Mouse (Mus musculus): ENCODE measurements around the gene Clip1. TPM values are rescaled to one million over a fixed set of nuclear protein-coding genes. Genes with fewer than 3 reads are reported as not detected.
A peak's percentile ranks its signal among the peaks of the same experiment; 100 is the strongest.

Clip1 gene
- polyA plus RNA-seq, 1 experiment from 2014 or later, result 70.7 TPM

DNA sequence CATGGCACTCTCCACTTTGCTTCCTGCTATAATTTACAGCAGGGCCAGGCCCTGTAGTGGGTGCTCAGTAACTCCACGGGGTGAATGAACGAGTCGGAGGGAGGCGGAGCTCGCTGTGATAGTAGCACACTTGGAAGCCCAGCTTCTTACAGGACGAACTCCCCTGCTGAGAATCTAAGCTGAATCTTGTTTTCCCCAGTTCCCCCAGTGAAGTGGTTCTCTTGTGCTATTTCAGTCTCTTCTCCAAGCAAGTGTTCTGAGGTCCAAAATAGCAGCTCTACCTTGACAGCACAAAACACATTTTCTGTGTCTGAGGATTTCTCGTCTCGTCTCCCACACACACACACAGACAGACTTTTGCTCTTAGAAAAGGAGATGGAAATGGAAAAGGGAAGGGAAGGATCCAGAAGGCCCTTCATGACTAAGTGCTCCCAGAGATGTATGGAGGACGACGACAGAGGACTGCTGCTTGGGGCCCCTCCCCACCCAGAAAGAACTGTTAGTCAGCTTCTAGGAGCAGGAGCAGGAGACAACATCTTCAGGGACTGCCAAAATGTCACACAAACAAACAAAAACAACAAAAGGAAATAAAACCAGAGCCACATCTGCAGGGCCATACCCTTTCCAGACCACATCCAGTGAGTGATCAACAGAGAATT lies 90.7 kb downstream of the Clip1 start:
- WGBS, result 84% methylated on average over 10 of the region's 10 CpGs
- H3K4me1 ChIP-seq (replicated peaks; ENCODE audit: control insufficient read depth, insufficient read depth, low read length), result no peaks in the 10 kb centered on the region
- no peak overlapping the region for H3K27ac ChIP-seq
- no peak overlapping the region for H3K9ac ChIP-seq
- H3K4me3 ChIP-seq (replicated peaks; ENCODE audit: low read length), result no peak overlapping the region
- peaks cover 86% of the 10 kb centered on the region for H3K36me3 ChIP-seq (replicated peaks; ENCODE audit: control insufficient read depth, insufficient read depth)
- H3K4me2 ChIP-seq (replicated peaks), result no peak overlapping the region
- H3K9me3 ChIP-seq (ENCODE audit: control insufficient read depth, low read length), result no peaks in the 10 kb centered on the region
- ATAC-seq (ENCODE audit: low FRiP score) (no peak), DNase-seq (ENCODE audit: low spot score) (no peak)
- H3K27me3 ChIP-seq (ENCODE audit: control insufficient read depth, insufficient read depth, low read length), result no peaks in the 10 kb centered on the region

DNA sequence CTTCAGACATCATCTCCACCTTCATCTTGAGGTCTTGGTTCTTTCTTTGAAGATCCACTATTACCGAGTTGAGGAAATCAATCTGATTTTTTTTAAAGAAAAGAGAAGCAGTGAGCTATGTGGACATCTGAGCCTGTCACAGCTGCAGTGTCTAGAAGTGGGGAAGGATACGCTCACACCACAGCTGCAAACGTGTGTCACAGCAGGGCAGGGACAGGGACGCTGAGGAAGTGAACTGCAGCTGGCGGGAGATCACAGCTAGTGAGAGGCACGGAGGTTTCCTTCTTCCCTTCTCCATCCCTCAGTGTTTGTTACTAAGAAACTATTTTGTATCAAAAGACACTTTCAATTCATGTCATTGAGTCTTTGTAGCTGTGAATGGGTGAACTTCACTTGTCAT lies 104.4 kb downstream of the Clip1 start:
- 85% methylated on average over 6 of the region's 6 CpGs for WGBS
- no peak overlapping the region for H3K4me2 ChIP-seq (replicated peaks)
- peaks cover 70% of the 10 kb centered on the region for H3K36me3 ChIP-seq (replicated peaks; ENCODE audit: control insufficient read depth, insufficient read depth)

DNA sequence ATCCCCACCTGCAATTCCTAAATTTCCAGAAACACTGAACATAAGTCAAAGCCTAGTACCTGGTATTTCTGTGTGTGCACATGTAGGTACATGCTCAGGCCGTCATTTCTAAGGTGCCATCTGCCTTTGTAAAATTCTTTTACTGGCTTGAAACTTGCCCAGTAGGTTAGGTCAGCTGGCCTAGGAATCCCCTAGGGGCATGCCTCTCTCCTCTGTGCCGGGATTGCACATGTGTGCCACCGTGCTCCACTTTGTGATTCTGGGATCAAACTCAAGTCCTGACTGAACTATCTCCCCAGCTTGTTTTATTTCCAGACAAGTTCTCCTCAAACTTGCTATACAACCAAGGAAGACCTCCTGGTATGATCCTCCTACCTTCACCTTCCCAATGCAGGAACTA lies 107.7 kb downstream of the Clip1 start:
- H3K4me1 ChIP-seq (replicated peaks; ENCODE audit: control insufficient read depth, insufficient read depth, low read length), result peaks cover 5% of the 10 kb centered on the region; the same call in 1 of the 2 replicates
- H3K27ac ChIP-seq, result no peak overlapping the region
- DNase-seq (ENCODE audit: low spot score), result no peak
- no peaks in the 10 kb centered on the region for H3K27me3 ChIP-seq (ENCODE audit: control insufficient read depth, insufficient read depth, low read length)
- H3K36me3 ChIP-seq (replicated peaks; ENCODE audit: control insufficient read depth, insufficient read depth), result peaks cover 49% of the 10 kb centered on the region
- ATAC-seq (ENCODE audit: low FRiP score), result no peak
- H3K9ac ChIP-seq, result no peak overlapping the region
- no peak overlapping the region for H3K4me2 ChIP-seq (replicated peaks)
- no peak overlapping the region for H3K4me3 ChIP-seq (replicated peaks; ENCODE audit: low read length)
- 92% methylated on average over 3 of the region's 3 CpGs for WGBS
- no peaks in the 10 kb centered on the region for H3K9me3 ChIP-seq (ENCODE audit: control insufficient read depth, low read length)

More for the DNA sequence above, 104.4 kb downstream of the Clip1 start:
- DNase-seq (ENCODE audit: low spot score) (no peak), ATAC-seq (ENCODE audit: low FRiP score) (no peak)
- Histone ChIP-seq H3K27me3 (ENCODE audit: control insufficient read depth, insufficient read depth, low read length) (no peaks in the 10 kb centered on the region), H3K4me1 (replicated peaks; ENCODE audit: control insufficient read depth, insufficient read depth, low read length) (no peaks in the 10 kb centered on the region), H3K27ac (no peak overlapping the region), H3K4me3 (replicated peaks; ENCODE audit: low read length) (no peak overlapping the region), H3K9me3 (ENCODE audit: control insufficient read depth, low read length) (no peaks in the 10 kb centered on the region), H3K9ac (no peak overlapping the region)

DNA sequence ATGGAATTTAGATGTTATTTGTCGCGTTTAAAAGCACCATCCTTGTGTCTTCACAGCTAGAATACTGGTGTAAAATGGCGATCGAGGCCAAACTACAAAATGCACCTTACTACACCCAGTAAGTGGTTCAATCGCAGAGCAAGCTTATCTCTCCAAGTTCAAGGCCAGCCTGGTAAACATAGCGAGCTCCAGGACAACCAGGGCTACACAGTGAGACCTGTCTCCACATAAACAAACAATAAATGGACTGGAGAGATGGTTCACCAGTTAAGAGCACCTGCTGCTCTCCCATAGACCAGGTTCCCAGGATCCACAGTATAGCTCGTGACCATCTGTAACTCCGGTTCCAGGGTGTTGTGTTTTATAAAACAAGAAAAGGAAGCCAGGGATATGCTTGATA lies 111.1 kb downstream of the Clip1 start:
- H3K9ac ChIP-seq, result no peak overlapping the region
- H3K27me3 ChIP-seq (ENCODE audit: control insufficient read depth, insufficient read depth, low read length), result no peaks in the 10 kb centered on the region
- H3K4me3 ChIP-seq (replicated peaks; ENCODE audit: low read length), result peak overlapping the region; percentile 78
- 65% methylated on average over 8 of the region's 8 CpGs for WGBS
- H3K4me2 ChIP-seq (replicated peaks), result peak overlapping the region; percentile 87
- DNase-seq (ENCODE audit: low spot score), result no peak
- peak; percentile 9; the same call in 1 of the 2 replicates for ATAC-seq (ENCODE audit: low FRiP score)
- H3K36me3 ChIP-seq (replicated peaks; ENCODE audit: control insufficient read depth, insufficient read depth), result peaks cover 34% of the 10 kb centered on the region
- H3K27ac ChIP-seq, result no peak overlapping the region
- H3K9me3 ChIP-seq (ENCODE audit: control insufficient read depth, low read length), result no peaks in the 10 kb centered on the region
- peaks cover 8% of the 10 kb centered on the region; the same call in 1 of the 2 replicates for H3K4me1 ChIP-seq (replicated peaks; ENCODE audit: control insufficient read depth, insufficient read depth, low read length)

DNA sequence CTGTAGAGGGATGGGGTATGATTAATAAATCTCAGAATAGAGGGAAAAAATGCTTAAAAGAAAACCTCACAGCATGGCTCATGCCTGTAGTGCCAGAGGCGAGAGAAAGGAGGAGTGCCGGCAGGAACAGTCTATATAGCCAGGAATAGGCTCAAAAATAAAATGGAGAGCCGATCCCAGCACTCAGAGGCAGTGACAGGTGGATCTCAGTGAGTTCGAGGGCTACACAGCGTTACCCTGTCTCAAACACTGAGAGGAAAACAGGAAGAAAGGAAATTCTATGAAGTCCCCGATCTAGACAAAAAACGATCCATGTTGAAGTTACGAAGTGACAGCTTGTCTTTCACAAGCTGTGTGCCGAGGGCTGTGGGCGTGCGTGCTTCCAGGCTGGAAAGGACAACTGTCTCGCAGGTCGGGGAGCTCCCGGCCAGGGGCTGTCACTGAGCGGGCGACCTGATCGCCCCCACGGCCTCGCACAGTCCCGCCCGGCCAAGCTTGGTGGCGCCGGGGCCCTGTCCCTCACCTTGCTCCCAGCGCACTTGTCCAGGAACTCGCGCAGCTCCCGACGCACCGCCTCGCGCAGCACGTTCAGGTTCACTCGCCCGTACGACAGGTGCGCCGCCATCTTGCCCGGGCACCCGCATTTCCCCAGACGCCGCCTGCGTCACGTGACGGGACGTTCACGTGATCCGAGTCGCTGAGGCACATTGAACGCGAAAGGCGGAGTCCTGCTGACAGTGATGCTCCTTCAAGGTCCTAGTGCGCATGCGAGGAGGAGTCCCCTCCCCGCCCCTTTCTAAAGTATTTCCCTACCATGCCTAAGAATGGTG lies 111.8 kb downstream of the Clip1 start, which contains the start of gene Vps33a:
Gene Vps33a, minus strand, starts transcription at position 682 of the 830 bp plus-strand sequence.
- Histone ChIP-seq H3K27me3 (ENCODE audit: control insufficient read depth, insufficient read depth, low read length) (no peaks in the 10 kb centered on the region), H3K4me1 (replicated peaks; ENCODE audit: control insufficient read depth, insufficient read depth, low read length) (peaks cover 8% of the 10 kb centered on the region; the same call in 1 of the 2 replicates), H3K9me3 (ENCODE audit: control insufficient read depth, low read length) (no peaks in the 10 kb centered on the region), H3K4me3 (replicated peaks; ENCODE audit: low read length) (peak within 1 kb of the TSS; percentile 78), H3K9ac (peak within 1 kb of the TSS; percentile 81), H3K36me3 (replicated peaks; ENCODE audit: control insufficient read depth, insufficient read depth) (peaks cover 34% of the 10 kb centered on the region), H3K27ac (peak within 1 kb of the TSS; percentile 79), H3K4me2 (replicated peaks) (peak within 1 kb of the TSS; percentile 87)
- WGBS, result under 1% methylated on average over 52 of the region's 54 CpGs
- DNase-seq (ENCODE audit: low spot score), result peak; percentile 100
- peak; percentile 94 for ATAC-seq (ENCODE audit: low FRiP score)

DNA sequence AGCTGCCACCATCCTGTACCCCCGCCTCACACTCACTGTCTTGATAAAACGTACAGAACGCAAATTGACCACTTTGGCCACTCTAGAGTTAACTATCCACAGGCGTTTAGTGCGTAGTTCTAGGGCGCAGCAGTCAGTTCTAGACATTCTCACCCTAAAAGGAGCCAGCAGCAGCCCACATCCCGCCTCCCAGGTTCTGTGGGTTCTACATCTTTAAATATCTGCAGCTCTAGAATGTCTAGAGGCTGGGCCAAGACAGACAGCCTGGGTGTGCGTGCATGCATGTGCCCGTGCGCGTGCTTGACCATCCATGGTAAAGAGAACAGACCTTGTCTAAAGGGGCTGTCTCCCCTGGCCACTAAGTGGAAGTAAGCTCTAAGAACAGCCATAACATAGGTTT lies 123.3 kb downstream of the Clip1 start:
- no peak for ATAC-seq (ENCODE audit: low FRiP score)
- H3K36me3 ChIP-seq (replicated peaks; ENCODE audit: control insufficient read depth, insufficient read depth), result peaks cover 95% of the 10 kb centered on the region
- H3K27me3 ChIP-seq (ENCODE audit: control insufficient read depth, insufficient read depth, low read length), result no peaks in the 10 kb centered on the region
- DNase-seq (ENCODE audit: low spot score), result no peak
- H3K4me2 ChIP-seq (replicated peaks), result no peak overlapping the region
- H3K4me3 ChIP-seq (replicated peaks; ENCODE audit: low read length), result no peak overlapping the region
- whole genome bisulfite sequencing, result 97% methylated on average over 11 of the region's 11 CpGs
- H3K27ac ChIP-seq, result no peak overlapping the region
- H3K9ac ChIP-seq, result no peak overlapping the region
- no peaks in the 10 kb centered on the region for H3K9me3 ChIP-seq (ENCODE audit: control insufficient read depth, low read length)
- H3K4me1 ChIP-seq (replicated peaks; ENCODE audit: control insufficient read depth, insufficient read depth, low read length), result no peaks in the 10 kb centered on the region

DNA sequence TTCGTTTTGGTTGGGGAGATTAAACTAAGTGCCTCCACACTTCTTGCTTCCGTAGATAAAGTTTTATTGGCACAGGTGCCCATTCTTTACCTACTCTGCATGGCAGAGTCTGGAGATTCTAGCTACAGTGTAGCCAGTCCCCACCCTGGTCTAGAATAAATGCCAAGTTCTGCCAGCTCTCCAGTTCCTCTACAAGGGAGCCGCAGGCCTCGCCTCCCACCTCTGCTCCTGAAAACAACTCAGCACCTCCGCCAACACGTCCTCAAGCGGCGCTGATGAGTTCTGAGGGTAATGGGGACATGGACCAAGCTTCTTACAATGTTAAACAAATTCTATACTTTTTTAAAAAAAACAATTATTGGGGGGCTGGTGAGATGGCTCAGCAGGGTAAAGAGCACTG lies 124.8 kb downstream of the Clip1 start:
- H3K36me3 ChIP-seq (replicated peaks; ENCODE audit: control insufficient read depth, insufficient read depth), result peaks cover 91% of the 10 kb centered on the region
- 96% methylated on average over 8 of the region's 8 CpGs for WGBS

DNA sequence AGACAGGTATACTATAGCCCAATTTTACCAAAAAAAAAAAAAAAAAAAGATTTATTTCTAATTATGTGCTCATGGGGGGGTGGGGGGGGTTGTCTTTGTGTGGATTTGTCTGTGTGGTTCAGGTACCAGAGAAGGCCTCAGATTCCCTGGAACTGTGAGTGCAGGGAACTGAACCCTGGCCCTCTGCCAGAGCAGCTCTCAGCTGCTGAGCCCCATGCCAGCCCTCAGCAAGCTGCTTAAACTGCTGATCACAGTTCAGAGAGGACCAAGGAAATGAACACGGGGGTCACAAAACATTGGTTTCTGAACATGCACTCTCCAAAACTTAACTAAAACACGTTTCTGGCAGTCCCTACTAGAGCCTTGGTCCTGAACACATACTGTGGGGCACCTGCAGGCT lies 128.0 kb downstream of the Clip1 start:
- DNase-seq (ENCODE audit: low spot score), result peak; percentile 29
- ATAC-seq (ENCODE audit: low FRiP score), result no peak
- Histone ChIP-seq H3K9ac (no peak overlapping the region), H3K9me3 (ENCODE audit: control insufficient read depth, low read length) (no peaks in the 10 kb centered on the region), H3K4me2 (replicated peaks) (no peak overlapping the region), H3K36me3 (replicated peaks; ENCODE audit: control insufficient read depth, insufficient read depth) (peaks cover 66% of the 10 kb centered on the region), H3K27me3 (ENCODE audit: control insufficient read depth, insufficient read depth, low read length) (no peaks in the 10 kb centered on the region), H3K27ac (no peak overlapping the region), H3K4me3 (replicated peaks; ENCODE audit: low read length) (no peak overlapping the region), H3K4me1 (replicated peaks; ENCODE audit: control insufficient read depth, insufficient read depth, low read length) (no peaks in the 10 kb centered on the region)
- 74% methylated on average over 2 of the region's 2 CpGs for WGBS

More for the DNA sequence above, 124.8 kb downstream of the Clip1 start:
- ATAC-seq (ENCODE audit: low FRiP score) (no peak), DNase-seq (ENCODE audit: low spot score) (no peak)
- Histone ChIP-seq H3K9me3 (ENCODE audit: control insufficient read depth, low read length) (no peaks in the 10 kb centered on the region), H3K9ac (no peak overlapping the region), H3K4me3 (replicated peaks; ENCODE audit: low read length) (no peak overlapping the region), H3K27me3 (ENCODE audit: control insufficient read depth, insufficient read depth, low read length) (no peaks in the 10 kb centered on the region), H3K4me2 (replicated peaks) (no peak overlapping the region), H3K4me1 (replicated peaks; ENCODE audit: control insufficient read depth, insufficient read depth, low read length) (no peaks in the 10 kb centered on the region), H3K27ac (no peak overlapping the region)

DNA sequence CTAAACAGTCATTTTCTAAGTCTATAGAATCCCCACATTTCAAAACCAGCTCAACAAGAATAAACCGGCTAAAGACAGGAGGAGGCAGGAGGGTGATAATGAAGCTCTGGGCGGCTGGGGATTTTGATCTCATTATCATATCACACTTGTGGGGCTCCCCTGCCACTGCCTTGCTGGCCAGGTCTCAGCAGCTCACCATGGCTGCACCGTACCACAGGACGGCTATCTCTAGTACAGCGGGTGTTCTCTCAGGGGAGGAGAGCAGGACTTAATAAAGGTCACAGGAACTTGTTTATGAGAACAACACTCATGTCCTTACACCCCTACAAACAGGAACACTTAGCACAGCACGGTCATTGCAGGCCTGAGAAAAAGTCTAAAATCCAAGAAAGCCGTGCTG lies 128.7 kb downstream of the Clip1 start:
- no peaks in the 10 kb centered on the region for H3K9me3 ChIP-seq (ENCODE audit: control insufficient read depth, low read length)
- H3K9ac ChIP-seq, result no peak overlapping the region
- peaks cover 60% of the 10 kb centered on the region for H3K36me3 ChIP-seq (replicated peaks; ENCODE audit: control insufficient read depth, insufficient read depth)
- no peak for DNase-seq (ENCODE audit: low spot score)
- H3K27ac ChIP-seq, result no peak overlapping the region
- ATAC-seq (ENCODE audit: low FRiP score), result no peak
- no peaks in the 10 kb centered on the region for H3K27me3 ChIP-seq (ENCODE audit: control insufficient read depth, insufficient read depth, low read length)
- WGBS, result 91% methylated on average over 7 of the region's 7 CpGs
- no peaks in the 10 kb centered on the region for H3K4me1 ChIP-seq (replicated peaks; ENCODE audit: control insufficient read depth, insufficient read depth, low read length)
- no peak overlapping the region for H3K4me2 ChIP-seq (replicated peaks)
- H3K4me3 ChIP-seq (replicated peaks; ENCODE audit: low read length), result no peak overlapping the region
